Mouse (Mus musculus) thymus, postnatal 4 days (tissue): ENCODE data around the gene Corin.

ENCODE experiments used
- DNase-seq: peaks from one replicate; pipeline ENCODE4 v3.0.0; 2021

The Corin gene

DNA sequence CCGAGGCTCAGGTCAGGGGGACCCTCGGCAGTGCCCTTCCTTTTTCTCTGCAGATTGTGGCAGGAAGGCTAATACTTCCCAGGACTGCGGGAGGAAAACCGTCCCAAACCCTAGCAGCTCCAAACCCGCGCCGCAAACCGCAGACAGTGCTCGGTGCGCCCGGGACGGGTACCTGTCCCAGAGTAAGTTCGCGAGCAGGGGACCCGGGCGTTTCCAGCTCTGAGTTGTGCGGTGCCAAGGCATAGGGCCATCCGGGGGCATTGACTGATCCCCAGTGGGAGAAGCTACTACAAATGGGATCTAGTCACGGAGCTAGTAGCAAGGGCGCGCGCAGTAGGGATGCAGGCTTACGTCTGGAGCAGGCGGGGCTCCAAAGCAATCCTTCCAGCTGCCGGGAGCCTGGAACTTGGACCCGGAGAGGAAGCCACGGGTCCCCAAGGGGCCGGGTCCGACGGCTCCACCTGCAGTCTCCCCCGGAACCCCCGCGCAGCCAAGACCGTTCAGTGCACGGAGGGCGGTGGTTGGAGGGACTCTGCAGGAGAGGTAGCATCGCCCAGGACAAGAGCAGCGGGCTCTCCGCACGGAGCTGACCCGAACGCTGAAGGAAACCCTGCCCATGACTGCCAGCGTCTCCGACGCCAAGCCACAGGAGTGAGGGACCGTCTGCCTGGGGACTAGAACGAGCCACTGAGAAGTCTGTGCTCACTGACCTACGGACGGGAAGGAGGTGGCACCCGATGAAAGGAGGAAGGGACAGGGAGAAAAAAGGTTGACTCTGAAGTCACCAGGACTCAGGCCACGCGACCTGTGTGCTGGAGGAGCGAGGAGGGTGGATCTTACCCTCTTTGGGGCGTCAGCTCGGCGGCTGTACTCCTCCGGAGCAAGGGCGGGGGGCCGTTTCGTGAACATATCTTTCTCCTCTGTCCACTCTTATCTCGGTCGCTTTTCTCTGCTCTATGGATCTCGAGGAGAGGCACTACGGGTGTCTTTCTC lies at the start of gene Corin:
TSS of gene Corin (minus strand) at position 943 of the 993 bp plus-strand sequence.
- peak; percentile 8 for DNase-seq

DNA sequence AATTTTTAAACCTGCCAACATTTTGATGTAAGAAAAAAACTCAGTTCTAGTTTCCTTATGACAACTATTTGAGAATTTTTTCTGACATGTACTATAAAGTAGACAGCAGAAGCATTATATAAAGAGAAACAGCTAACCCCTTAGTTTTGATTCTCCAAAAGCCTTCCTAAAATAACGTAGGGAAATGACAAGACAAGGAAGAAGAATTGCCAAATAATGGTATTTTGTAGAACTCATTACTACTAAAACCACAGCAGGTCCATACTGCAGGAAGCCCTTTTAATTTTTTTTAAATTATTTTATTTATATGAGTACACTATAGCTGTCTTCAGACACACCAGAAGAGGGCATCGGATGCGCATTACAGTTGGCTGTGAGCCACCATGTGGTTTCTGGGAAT lies 46.9 kb upstream of the Corin start:
- no peak for DNase-seq

DNA sequence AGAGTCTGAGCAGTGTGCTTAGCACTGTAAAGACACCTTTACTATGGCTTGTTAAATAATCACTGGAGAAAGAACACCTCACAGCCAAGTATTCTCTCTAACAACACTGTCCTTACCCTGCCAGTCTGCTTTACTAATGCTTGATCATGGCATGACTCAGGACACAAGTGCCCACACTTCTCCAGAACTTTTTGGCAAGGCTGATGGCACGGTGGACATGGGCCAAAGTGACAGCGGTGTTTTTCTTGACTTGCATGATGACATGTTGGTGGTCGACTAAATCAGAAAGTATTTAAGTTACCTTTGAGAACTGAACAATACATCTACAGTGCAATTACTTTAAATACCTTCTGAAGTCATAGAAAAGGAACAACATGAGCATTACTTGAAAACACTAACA lies 24.6 kb upstream of the Corin start:
- DNase-seq: no peak

DNA sequence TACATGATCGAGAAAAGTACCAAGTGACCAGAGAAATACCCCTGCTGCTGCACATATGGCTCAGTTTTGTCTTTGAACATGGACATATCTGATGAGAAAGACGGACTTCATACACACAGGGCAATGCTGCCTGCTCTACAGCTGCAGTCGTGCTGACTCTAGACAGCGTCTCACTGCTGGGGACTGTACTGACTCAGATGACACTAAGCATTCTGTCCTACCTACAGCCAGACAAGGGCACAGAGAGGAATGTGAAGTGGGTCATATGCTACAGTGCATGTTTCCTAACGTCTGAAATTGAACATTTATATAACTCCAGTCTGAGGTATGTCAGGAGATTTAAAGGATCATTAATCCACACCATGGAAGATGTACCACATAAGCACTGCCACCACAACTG lies 9.5 kb upstream of the Corin start:
- no peak for DNase-seq

DNA sequence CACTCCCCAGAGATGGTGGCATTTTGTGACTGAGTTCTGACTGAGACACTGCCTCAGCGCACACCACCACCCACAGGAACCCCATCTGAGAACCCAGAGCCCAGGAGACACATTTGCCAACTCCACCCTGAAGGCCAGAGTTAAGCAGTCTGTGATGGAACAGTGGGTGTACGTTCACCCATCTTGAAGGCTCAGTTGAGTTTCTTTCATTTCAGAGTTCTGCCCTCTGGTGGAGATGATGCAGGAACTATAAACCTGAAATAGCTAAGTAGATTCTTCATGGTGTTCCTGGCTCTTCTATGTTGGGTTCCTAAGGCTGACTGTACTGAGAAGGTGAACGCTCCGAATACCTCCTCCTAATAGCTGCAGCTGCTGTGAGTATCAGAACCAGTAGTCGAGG lies 1.5 kb upstream of the Corin start:
- DNase-seq: no peak

DNA sequence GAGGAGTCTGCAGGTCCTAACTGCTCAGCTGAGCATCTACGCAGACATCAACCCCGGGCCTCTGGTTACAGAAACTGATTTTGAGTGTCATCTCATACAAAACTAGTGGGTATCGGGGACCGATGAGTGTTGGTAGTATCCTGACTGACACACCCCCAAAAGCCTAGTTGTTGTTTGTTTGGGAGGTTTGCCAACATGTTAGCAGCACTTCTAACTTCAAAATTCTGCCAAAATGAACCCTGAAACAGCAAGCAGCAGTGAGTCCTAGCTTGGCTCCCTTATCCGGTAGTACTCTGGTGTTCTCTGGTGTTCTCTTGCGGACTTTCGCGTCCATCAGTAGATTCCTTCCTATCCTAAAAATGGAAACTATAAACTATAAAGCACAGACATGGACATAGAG lies 1.5 kb downstream of the Corin start:
- no peak for DNase-seq

DNA sequence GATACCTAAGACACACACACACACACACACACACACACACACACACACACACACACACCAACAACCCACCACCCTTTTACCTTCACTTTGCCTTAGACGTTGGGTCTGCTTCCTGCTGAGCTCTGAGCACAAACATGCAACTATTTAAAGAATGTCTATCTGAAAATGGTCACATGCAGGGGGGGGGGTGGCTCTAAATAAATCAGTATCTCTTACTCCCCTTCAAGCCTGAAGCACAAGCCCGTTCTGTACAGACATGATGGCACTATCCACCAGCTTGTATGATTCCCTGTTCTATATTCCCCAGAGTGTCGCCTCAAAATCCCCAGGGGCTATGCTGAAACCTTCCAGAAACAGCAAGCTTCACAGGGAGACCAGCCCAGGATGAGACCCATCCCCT lies 2.5 kb downstream of the Corin start:
- DNase-seq: no peak

DNA sequence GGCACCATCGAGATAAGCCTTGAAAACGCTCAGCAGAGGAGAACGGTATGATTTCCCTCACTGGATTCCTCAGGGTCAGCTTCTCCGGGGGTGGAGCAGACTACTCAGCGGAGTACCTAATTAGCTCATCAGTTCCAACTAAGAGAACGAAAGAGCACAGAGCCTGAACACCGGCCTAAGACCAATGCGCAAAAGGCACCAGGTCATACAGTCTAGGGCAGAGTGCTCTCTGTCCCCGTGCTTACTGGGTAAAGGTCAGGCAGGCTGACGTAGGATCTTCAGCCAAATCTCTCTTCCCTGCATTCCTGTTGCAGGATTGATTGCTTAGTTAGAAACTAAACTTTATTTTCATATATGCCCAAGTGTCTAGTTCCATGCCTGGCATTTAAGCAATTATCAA lies 6.0 kb downstream of the Corin start:
- no peak for DNase-seq

DNA sequence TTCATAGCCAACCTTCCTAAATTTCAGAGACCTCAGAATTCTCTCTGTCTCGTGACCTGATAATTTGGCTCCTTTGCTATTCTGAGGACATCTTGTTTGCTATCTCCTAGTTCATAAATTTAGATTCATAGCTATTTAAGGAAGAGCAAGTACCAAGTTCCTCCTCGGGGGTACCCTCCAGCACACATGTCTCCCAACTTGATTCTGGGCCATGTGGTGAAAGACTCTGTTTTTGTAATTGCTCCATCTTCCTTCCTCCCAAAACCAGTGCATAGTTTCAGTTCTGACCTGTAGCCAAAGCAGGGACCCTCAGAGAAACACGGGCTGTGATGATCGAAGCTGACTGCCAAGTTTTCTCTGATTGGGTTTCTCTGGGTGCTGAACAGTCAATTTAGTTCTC lies 7.5 kb downstream of the Corin start:
- DNase-seq: no peak

DNA sequence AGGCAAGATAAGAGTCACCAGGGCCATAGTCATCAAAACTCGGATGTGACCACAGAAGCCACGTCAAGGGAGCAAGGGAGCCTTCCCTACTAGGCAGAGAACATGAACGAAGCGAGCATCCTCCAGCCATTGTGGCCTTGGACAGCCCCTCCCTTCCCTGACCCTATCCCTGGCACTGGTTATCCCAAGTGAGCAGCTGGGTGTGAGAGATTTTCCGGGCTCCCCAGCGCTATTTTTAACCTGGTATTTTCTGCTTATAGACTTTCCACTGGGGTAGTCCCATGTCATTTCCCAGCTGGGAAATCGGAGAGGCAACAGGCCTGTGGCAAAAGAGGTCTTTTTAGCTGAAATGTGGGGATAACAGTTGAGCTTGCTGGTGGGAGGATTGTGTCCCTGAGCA lies 10.4 kb downstream of the Corin start:
- DNase-seq: no peak

DNA sequence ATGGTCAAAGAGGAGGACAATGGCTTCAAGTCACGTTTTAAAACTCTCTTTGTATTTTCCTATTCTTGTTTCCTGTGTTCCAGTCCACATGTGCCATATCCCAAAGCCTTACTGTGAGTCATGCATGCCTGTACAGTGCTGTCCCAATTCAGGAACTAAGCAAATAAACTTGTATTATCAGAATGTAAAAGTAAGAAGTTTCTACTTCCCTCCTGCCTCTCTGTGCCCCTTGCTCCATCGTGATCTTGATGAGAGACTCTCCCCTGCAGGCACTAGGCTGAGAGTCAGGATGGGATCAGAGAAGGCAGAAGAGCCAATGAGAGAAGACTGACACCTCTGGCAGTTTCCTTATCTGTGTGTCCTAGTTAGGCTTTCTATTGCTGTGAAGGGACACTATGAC lies 13.0 kb downstream of the Corin start:
- DNase-seq: no peak

DNA sequence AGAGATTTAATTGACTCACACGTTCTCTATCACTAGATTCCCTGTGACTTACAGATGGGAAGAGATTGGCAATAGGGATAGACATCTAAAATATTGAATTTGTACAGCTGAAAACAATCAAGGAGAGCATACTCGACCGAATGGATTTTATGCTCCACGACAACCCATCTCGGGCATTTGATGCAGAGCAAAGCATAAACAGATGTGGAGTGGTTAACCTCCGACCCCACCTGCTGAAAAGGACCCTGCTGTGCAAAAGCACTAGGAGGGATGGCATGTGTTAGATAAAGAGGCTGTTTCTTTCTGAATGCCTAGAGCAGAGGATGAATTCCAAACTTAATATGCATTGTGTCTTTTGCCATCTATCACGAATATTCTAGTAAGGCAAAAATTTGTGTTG lies 23.8 kb downstream of the Corin start:
- no peak for DNase-seq

DNA sequence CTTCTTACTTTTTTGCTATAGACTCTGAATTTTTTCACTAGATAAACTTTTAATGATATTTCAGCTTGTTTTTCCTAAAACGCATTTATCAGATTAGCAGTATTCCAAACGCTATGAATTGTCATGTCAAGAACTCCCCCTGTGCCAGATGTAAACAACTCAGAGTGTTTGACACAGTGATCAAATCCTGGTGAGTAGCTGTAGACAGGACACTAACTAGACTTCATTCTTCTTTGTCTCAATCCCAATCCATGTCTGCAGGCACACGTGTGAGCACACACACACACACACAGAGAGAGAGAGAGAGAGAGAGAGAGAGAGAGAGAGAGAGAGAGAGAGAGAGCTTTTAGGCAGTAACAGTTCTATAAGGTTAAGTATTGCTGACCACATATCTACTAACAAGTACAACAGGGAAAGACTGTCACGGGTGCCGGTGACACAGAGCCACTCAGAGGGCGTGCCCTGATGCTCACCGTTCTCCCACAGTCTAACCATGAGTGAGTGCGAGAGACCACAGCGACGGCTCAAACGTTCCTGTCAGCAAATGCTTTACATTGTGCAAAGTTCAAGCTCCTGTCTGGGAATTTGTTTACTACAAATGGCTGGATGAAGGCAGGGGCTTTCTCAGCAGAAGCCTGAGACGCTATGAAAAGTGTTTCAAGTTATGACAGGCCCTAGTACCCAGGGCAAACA lies 31.8 kb downstream of the Corin start:
- no peak for DNase-seq

DNA sequence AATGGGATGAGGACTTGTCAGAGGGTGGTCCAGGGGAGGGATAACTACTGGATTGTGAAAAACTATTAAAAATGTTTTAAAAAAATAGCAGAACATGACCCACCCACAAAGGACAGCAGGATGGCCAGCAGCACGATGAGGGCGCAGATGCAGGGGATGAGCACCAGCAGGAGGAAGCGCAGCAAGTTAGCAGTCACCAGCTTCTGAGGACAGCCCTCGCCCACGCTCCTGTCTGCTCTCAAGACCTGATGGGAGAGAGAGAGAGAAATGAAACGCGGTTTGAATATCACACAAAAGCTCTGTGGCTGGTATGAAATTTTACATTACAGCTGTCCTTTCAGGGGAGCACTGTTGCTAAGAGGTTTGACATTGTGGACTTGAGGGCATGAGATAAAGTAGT lies 32.5 kb downstream of the Corin start:
- DNase-seq: no peak

DNA sequence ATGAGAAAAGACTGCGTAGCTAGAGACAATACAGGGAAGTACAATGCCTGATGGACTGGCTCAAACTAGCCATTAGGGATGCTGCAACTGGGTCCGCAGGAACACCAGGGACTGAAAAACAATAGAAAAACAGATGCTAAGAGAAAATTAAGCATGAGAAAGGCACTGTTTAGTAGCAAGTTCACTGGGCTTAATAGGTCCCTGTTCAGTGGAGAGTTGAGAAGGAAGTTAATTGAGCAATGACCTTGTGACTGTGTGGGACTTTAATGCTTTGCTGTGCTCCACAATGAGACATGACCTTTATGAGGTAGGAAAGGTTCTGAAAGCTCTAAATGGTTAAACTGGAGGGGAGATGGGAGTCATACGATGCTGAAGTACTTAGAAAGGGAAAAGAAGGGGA lies 39.3 kb downstream of the Corin start:
- DNase-seq: no peak

DNA sequence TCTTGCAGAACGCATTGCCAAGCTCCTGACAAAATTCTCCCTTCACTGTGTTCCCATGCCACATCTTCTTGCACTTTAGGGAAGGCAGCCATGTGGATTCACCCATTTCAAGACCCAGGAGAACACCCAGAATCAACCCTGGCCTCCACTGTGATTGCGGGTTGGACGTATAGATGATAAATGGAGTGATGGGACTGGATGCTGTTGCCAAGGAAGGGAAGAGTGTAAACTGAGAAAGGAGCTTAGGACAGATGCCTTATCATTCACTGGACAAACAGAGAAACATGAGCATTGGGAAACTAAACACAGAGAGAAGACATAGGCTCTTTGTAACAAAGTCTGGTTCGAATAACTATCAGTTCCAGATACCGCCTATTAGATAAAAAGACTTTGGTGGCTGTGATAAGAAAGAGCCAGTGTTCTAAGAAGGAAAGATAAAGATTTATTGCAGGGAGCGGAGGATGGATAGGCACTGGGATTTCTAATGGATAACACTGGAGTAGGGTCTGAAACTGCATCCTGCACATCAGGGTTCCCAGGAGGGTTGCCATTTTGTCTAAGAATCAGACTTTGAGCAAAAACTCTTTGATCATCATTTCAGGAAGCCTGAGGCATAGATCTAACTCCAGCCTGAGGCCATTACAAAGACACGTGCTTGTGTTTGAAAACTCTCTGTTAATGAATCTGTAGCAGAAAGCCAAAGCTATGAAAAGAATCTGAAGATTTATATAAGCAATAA lies 44.7 kb downstream of the Corin start:
- DNase-seq: no peak

DNA sequence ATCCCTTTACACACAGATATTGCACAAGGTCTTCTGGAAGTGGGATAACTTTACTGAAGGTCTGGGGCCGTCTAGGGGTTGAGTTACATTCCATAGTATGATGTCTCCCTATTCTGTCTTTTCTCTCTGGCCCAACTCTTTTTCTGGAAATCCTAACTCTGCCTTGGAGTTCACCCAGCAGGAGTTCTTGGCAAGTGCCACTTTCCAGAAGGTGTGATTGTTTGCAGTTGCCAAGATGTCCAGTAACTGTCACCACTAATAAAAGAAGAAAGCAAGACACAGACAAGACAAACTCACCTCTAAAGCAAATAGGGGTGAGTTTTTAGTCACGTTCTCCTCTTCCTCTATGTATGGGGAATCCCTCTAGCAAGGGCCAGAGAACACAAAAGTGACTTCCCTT lies 50.6 kb downstream of the Corin start:
- no peak for DNase-seq

DNA sequence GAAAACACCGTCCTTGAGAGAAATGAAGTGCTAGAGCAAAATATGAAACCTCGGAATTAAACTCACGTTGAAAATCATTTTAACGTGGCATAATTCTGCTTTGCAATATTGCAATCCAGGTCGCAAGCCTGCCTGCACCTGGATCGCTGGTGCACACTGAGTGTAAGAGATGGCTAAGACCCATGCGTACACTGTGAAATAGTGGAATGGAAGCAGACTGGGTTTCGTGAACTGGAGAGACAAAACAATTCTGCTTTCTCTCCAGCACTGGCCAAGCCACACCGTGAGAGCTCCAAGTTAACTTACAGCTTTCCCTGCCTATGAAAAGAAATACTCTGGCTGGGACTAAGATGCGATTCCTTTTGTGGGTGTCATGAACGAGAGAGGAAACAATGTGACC lies 51.1 kb downstream of the Corin start:
- DNase-seq: no peak

DNA sequence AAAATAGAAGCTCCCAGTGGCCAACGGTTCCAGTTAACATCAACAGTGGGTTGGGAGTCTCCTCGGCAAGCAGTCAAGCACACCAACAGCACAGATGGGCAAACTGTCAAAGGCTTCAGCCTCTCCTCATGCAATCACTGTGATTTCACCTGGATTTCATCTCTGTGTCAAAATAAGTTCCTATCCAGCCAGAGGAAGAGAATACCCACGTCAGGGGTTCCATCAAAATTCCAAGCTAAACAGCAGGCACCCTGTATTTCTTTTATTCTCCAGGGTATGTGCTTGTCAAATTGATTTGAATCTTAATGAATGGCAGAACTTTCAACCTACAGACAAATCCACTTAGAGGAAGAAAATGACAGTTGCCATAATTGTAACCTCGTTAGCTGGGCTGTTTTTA lies 51.5 kb downstream of the Corin start:
- DNase-seq: no peak

DNA sequence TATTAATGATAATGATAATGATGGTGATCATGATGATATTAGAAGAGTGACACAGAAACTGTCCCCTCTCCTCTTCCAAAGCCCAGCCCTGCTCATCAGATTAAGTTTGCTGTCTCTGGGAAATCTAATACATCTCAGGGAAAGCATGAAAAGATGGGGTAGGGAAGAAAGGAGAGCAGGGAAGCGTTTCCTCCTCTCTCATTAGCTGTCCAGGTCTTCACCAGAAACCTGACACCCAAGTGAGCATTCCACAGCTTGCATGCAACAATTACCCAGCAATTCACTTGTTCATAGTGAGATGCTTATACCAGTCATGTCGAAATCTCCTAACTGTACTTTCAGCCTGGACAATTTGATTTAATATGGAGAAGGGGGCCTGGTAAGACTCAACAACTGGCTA lies 55.4 kb downstream of the Corin start:
- no peak for DNase-seq

DNA sequence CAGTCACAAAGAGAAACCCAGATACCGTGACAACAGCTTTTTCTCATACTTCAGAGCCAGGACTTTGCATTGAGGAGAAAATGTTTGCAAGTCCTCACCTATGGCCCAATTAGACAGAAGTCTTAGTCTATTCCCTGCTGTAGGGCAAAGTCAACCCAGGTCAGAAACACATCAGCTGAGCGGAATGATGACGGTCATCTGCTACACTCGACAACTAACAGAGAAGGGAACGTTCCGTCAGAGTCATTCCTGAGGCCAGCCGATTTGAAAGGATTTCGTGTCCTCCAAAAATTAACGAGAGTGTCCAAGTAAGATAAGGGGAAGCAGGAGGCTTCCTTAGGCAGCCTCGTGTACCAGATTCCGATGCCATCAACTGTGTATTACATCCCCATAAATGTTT lies 58.2 kb downstream of the Corin start:
- no peak for DNase-seq

DNA sequence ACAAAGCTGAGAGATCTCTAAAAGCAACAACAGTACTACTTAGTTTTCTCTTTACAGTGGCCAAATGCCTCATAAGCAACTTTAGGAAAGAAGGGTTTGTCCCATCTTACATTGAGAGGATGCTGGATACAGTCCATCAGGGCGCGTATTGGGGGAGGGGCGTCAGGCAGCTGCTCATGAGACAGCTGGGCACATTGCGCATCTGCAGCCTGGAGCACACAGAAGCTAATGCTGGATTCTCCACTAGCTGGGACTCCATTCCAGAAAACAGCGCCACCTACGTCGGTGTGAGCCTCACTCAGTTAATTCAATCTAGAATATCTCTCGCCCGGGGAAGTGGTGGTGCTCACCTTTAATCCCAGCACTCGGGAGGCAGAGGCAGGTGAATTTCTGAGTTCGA lies 60.3 kb downstream of the Corin start:
- peak; percentile 20 for DNase-seq

DNA sequence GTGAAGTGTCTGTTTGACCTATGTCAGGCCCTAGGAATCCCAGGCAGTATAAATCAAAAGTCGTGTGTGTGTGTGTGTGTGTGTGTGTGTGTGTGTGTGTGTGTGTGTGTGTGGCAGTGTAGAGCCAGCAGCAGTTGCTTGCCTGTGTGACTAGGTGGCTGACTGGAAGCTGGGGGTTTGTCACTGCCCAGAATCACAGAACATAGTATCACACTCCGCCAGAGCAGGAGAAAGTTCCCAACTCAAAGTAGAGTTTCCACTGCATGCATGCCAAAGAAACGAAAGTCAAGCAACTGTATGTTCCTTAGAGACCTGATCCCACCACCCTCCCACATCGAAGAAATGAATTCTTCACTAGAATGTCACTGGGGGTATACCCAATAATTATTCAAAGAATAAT lies 61.3 kb downstream of the Corin start:
- DNase-seq: no peak

DNA sequence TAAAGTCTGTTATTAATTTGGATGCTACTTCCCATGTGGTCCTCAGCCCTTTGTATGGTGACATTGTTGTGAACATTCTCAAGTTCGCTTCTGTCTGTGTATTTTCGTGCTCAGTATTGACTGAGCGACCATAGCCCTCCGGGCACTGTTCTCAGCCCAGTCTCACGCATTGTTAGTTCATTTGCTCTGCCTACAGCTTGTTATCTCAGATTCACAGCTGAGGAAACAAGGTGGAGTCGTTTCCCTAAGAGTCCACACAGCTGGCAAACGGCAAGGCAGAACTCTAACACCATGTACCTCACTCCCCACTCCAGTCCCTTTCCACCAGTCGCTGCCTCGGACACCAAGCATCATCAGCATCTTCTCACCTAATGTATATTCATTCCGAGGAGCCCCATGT lies 63.1 kb downstream of the Corin start:
- no peak for DNase-seq
